Mouse (Mus musculus) MEL (cell line): ENCODE measurements around the gene Dlk2. TPM values are rescaled to one million over a fixed set of nuclear protein-coding genes. Genes with fewer than 3 reads are reported as not detected.

Experiments
- DNase-seq: peaks from one replicate; pipeline ENCODE4 v3.0.0; 2011; ENCODE audit warnings: low read depth, low spot score
- H3K27ac ChIP-seq: 2 replicates; pipeline ENCODE4 v1.5.1; 2012; ENCODE audit warnings: low read depth, mild to moderate bottlenecking, control low read depth, low read length, moderate library complexity; ENCODE audit not compliant: control insufficient read depth
- H3K27me3 ChIP-seq, 2 experiments: fragments of 150-350 bp in 1 of 2; sonication (generic) in 1 of 2; 2 replicates each; pipeline ENCODE4 v1.6.1; 2012; ENCODE audit warnings: low read length in 2 of 2, mild to moderate bottlenecking in 2 of 2, improper control_type of control experiment in 1 of 2, moderate library complexity in 1 of 2; ENCODE audit not compliant: insufficient read depth in 2 of 2, control insufficient read depth in 1 of 2
- H3K36me3 ChIP-seq, 2 experiments: 2 replicates each; pipeline ENCODE4 v1.6.1; 2012 to 2014; ENCODE audit warnings: low read length in 2 of 2, improper control_type of control experiment in 1 of 2, inconsistent platforms in 1 of 2, mild to moderate bottlenecking in 1 of 2; ENCODE audit not compliant: insufficient read depth in 2 of 2, control insufficient read depth in 1 of 2
- H3K4me1 ChIP-seq, 2 experiments: fragments of 150-350 bp in 1 of 2; sonication (generic) in 1 of 2; 2 replicates each; pipeline ENCODE4 v1.6.1; 2012; ENCODE audit warnings: low read length in 2 of 2, improper control_type of control experiment in 1 of 2, mild to moderate bottlenecking in 1 of 2; ENCODE audit not compliant: insufficient read depth in 2 of 2, control insufficient read depth in 1 of 2
- H3K4me3 ChIP-seq, 2 experiments: fragments of 150-350 bp in 1 of 2; sonication (generic) in 1 of 2; 2 replicates each; pipeline ENCODE4 v1.5.1; 2012; ENCODE audit warnings: low read depth in 2 of 2, low read length in 2 of 2, mild to moderate bottlenecking in 2 of 2, moderate library complexity in 2 of 2, control low read depth in 1 of 2, improper control_type of control experiment in 1 of 2; ENCODE audit not compliant: control insufficient read depth in 1 of 2, insufficient read depth in 1 of 2
- H3K79me2 ChIP-seq: 2 replicates; pipeline ENCODE4 v1.6.1; 2012; ENCODE audit warnings: mild to moderate bottlenecking, low read length, moderate library complexity; ENCODE audit not compliant: control insufficient read depth, poor library complexity, insufficient read depth
- H3K9ac ChIP-seq: 2 replicates; pipeline ENCODE4 v1.6.1; 2012; ENCODE audit warnings: low read depth, mild to moderate bottlenecking, control low read depth, low read length, moderate library complexity; ENCODE audit not compliant: control insufficient read depth, poor library complexity, severe bottlenecking
- H3K9me3 ChIP-seq: fragments of 150-350 bp; sonication (generic); replicated peaks from 2 replicates; pipeline ENCODE4 v1.6.1; 2012; ENCODE audit warnings: mild to moderate bottlenecking, low read length, improper control_type of control experiment, moderate library complexity; ENCODE audit not compliant: insufficient read depth
- BHLHE40 ChIP-seq: IDR thresholded peaks from 2 replicates; pipeline ENCODE4 v1.6.1; 2012; ENCODE audit warnings: low read depth, mild to moderate bottlenecking, inconsistent platforms, low read length, improper control_type of control experiment, borderline replicate concordance
- CHD1 ChIP-seq: IDR thresholded peaks from 2 replicates; pipeline ENCODE4 v1.6.1; 2012; ENCODE audit warnings: low read depth, mild to moderate bottlenecking, inconsistent platforms, low read length, improper control_type of control experiment
- CTCF ChIP-seq, 3 experiments: IDR thresholded peaks in 2 of 3; conservative IDR thresholded peaks in 1 of 3; 2 replicates each; pipeline ENCODE4 v1.5.1; 2011 to 2012; ENCODE audit warnings: low read length in 3 of 3, low read depth in 2 of 3, mild to moderate bottlenecking in 2 of 3, improper control_type of control experiment in 1 of 3, inconsistent platforms in 1 of 3, mixed read lengths in 1 of 3, moderate library complexity in 1 of 3; ENCODE audit not compliant: control insufficient read depth in 1 of 3, insufficient read depth in 1 of 3, poor library complexity in 1 of 3, severe bottlenecking in 1 of 3
- E2F4 ChIP-seq: IDR thresholded peaks from 2 replicates; pipeline ENCODE4 v1.6.1; 2011; ENCODE audit warnings: low read depth, low read length, improper control_type of control experiment, borderline replicate concordance
- ELF1 ChIP-seq: IDR thresholded peaks from 2 replicates; pipeline ENCODE4 v1.6.1; 2014; ENCODE audit warnings: low read depth, mild to moderate bottlenecking, inconsistent platforms, low read length, improper control_type of control experiment, moderate library complexity
- ETS1 ChIP-seq: IDR thresholded peaks from 2 replicates; pipeline ENCODE4 v1.6.1; 2012; ENCODE audit warnings: low read depth, mild to moderate bottlenecking, inconsistent platforms, low read length, improper control_type of control experiment, moderate library complexity
- HCFC1 ChIP-seq: IDR thresholded peaks from 2 replicates; pipeline ENCODE4 v1.6.1; 2012; ENCODE audit warnings: low read depth, mild to moderate bottlenecking, inconsistent platforms, low read length, improper control_type of control experiment, moderate library complexity
- JUND ChIP-seq: IDR thresholded peaks from 2 replicates; pipeline ENCODE4 v1.6.1; 2011; ENCODE audit warnings: low read depth, mild to moderate bottlenecking, improper control_type of control experiment, low read length
- MAFK ChIP-seq: IDR thresholded peaks from 2 replicates; pipeline ENCODE4 v1.6.1; 2011; ENCODE audit warnings: low read depth, mild to moderate bottlenecking, low read length, improper control_type of control experiment, borderline replicate concordance
- MAX ChIP-seq: IDR thresholded peaks from 2 replicates; pipeline ENCODE4 v1.6.1; 2011; ENCODE audit warnings: low read length, improper control_type of control experiment
- MXI1 ChIP-seq: IDR thresholded peaks from 2 replicates; pipeline ENCODE4 v1.6.1; 2011; ENCODE audit warnings: mild to moderate bottlenecking, low read depth, low read length, improper control_type of control experiment
- MYB ChIP-seq: IDR thresholded peaks from 2 replicates; pipeline ENCODE4 v1.6.1; 2011; ENCODE audit warnings: mild to moderate bottlenecking, low read depth, low read length, improper control_type of control experiment
- MYC ChIP-seq: IDR thresholded peaks from 2 replicates; pipeline ENCODE4 v1.6.1; 2011; ENCODE audit warnings: low read depth, mild to moderate bottlenecking, low read length, improper control_type of control experiment, moderate library complexity
- NRF1 ChIP-seq: IDR thresholded peaks from 2 replicates; pipeline ENCODE4 v1.6.1; 2014; ENCODE audit warnings: low read depth, mild to moderate bottlenecking, inconsistent platforms, low read length, improper control_type of control experiment, moderate library complexity; ENCODE audit not compliant: poor library complexity, insufficient read depth, severe bottlenecking
- POLR2A ChIP-seq, 2 experiments: IDR thresholded peaks; 2 replicates each; pipeline ENCODE4 v1.6.1; 2011 to 2012; ENCODE audit warnings: low read length in 2 of 2, mild to moderate bottlenecking in 2 of 2, control low read depth in 1 of 2, improper control_type of control experiment in 1 of 2, low read depth in 1 of 2, moderate library complexity in 1 of 2; ENCODE audit not compliant: control insufficient read depth in 1 of 2, insufficient read depth in 1 of 2, poor library complexity in 1 of 2
- POLR2AphosphoS2 ChIP-seq: IDR thresholded peaks from 2 replicates; pipeline ENCODE4 v1.6.1; 2011; ENCODE audit warnings: low read length, improper control_type of control experiment
- RAD21 ChIP-seq: IDR thresholded peaks from 2 replicates; pipeline ENCODE4 v1.6.1; 2011; ENCODE audit warnings: mild to moderate bottlenecking, low read depth, low read length, improper control_type of control experiment
- SIN3A ChIP-seq: IDR thresholded peaks from 2 replicates; pipeline ENCODE4 v1.6.1; 2012; ENCODE audit warnings: low read length, improper control_type of control experiment, inconsistent platforms
- TAL1 ChIP-seq: IDR thresholded peaks from 2 replicates; pipeline ENCODE4 v1.6.1; 2012; ENCODE audit warnings: mild to moderate bottlenecking, inconsistent platforms, low read length, moderate library complexity, mixed read lengths
- TBP ChIP-seq: IDR thresholded peaks from 2 replicates; pipeline ENCODE4 v1.8.0; 2011; ENCODE audit warnings: low read depth, low read length, improper control_type of control experiment
- TCF12 ChIP-seq: IDR thresholded peaks from 2 replicates; pipeline ENCODE4 v1.6.1; 2014; ENCODE audit warnings: low read depth, mild to moderate bottlenecking, inconsistent platforms, low read length, improper control_type of control experiment, moderate library complexity
- USF1 ChIP-seq: IDR thresholded peaks from 2 replicates; pipeline ENCODE4 v1.6.1; 2014; ENCODE audit warnings: low read depth, mild to moderate bottlenecking, inconsistent platforms, low read length, improper control_type of control experiment, moderate library complexity
- USF2 ChIP-seq, 2 experiments: IDR thresholded peaks; 2 replicates each; pipeline ENCODE4 v1.6.1; 2011 to 2012; ENCODE audit warnings: improper control_type of control experiment in 2 of 2, low read length in 2 of 2, borderline replicate concordance in 1 of 2, inconsistent platforms in 1 of 2, low read depth in 1 of 2, mild to moderate bottlenecking in 1 of 2; ENCODE audit not compliant: insufficient read depth in 1 of 2
- ZC3H11A ChIP-seq: IDR thresholded peaks from 2 replicates; pipeline ENCODE4 v1.6.1; 2012; ENCODE audit warnings: low read depth, mild to moderate bottlenecking, inconsistent platforms, low read length, improper control_type of control experiment
- ZMIZ1 ChIP-seq: IDR thresholded peaks from 2 replicates; pipeline ENCODE4 v1.6.1; 2012; ENCODE audit warnings: low read depth, mild to moderate bottlenecking, inconsistent platforms, low read length, improper control_type of control experiment, moderate library complexity
- polyA plus RNA-seq, 2 experiments: library from polyadenylated mRNA; stranded (reverse) in 1 of 2; unstranded in 1 of 2; fragments of >175 nt in 1 of 2; fragments of >200 nt in 1 of 2; gene quantifications; 2 replicates each; pipeline versions ENCODE4 v1.2.1 to v1.2.4; 2012; ENCODE audit warnings: low replicate concordance in 2 of 2, low read depth in 1 of 2; ENCODE audit not compliant: insufficient read length in 2 of 2, insufficient read depth in 1 of 2, missing spikeins in 1 of 2
- total RNA-seq: library from RNA; depleted of rRNA; stranded (reverse); fragments of 300-350 nt; gene quantifications from 2 replicates; pipeline ENCODE4 v1.2.3, GENCODE M21; 2012

The Dlk2 gene
- total and polyA plus RNA-seq, 3 experiments = 0.07 TPM; not detected in 2

DNA sequence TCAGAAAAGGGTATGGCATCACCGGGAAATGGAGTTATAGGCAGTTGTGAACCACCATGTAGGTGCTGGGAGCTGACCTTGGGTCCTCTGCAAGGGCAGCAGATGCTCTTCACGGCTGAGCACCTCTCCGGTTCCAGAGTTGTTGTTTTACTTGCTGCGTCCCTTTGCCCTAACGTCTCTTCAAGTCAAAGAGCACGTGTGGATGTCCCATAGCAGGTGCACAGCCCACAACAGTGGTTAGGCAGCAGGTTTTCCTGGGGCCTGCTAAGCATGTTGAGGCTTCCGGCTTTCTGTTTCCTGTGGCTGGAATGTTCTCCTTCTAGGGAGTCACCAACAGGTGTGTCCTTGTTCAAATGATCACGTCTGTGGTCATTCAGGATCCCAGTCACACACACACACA lies 13.3 kb upstream of the Dlk2 start:
- Histone ChIP-seq H3K36me3 (peaks cover 2 to 13% of the 10 kb centered on the region in 2 experiments), H3K9me3 (no peaks in the 10 kb centered on the region), H3K27ac (no peak overlapping the region), H3K9ac (no peak overlapping the region), H3K4me1 (peaks cover 0 to 18% of the 10 kb centered on the region in 2 experiments; a peak in 3 of 4 replicates), H3K27me3 (no peaks in the 10 kb centered on the region), H3K79me2 (peaks cover 23% of the 10 kb centered on the region), H3K4me3 (no peak overlapping the region)
- TF ChIP-seq USF2 (IDR thresholded peaks at IDR 0.05; ENCODE audit: borderline replicate concordance in 1 of 2, insufficient read depth in 1 of 2, low read depth in 1 of 2, low read length in 2 of 2) = no peak
- TF ChIP-seq CTCF (IDR thresholded peaks at IDR 0.05 in 2 of 3, conservative IDR thresholded peaks at IDR 0.05 in 1 of 3; ENCODE audit: control insufficient read depth in 1 of 3, insufficient read depth in 1 of 3, low read depth in 2 of 3, low read length in 3 of 3, poor library complexity in 1 of 3, severe bottlenecking in 1 of 3) = no peak
- no peak for TF ChIP-seq MXI1
- TF ChIP-seq MAX = no peak
- TF ChIP-seq NRF1 = no peak
- no peak for TF ChIP-seq JUND
- no peak for TF ChIP-seq POLR2A (IDR thresholded peaks at IDR 0.05; ENCODE audit: control insufficient read depth in 1 of 2, insufficient read depth in 1 of 2, low read depth in 1 of 2, low read length in 2 of 2, poor library complexity in 1 of 2)
- TF ChIP-seq ZMIZ1 = no peak
- no peak for TF ChIP-seq MAFK
- TF ChIP-seq TBP = no peak
- TF ChIP-seq RAD21 = no peak
- no peak for TF ChIP-seq MYC
- TF ChIP-seq TAL1 = no peak
- TF ChIP-seq TCF12 = no peak
- no peak for TF ChIP-seq SIN3A
- TF ChIP-seq MYB = no peak
- no peak for DNase-seq

DNA sequence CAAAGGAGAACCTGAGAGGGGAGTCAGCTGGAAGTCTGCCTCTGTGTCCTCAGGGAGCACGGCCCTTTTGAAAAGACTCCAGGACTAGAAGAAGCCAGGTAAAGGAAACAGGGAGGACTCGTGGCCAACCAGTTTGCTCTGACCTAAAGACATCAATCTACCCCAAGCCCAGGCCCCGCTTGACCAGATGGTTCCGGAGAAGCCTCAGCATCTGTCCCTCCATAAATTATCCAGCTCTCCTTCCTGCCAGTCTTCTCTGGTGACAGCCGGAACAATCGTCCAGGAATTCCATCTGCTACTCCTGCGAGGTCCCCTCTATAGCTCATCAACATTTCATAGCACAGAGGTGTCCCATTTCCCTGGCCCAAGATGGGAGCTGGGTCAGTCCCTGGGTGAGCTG lies 12.6 kb upstream of the Dlk2 start:
- Histone ChIP-seq H3K36me3 (peaks cover 2 to 13% of the 10 kb centered on the region in 2 experiments), H3K4me3 (no peak overlapping the region), H3K27ac (no peak overlapping the region), H3K9ac (no peak overlapping the region), H3K27me3 (no peaks in the 10 kb centered on the region), H3K9me3 (no peaks in the 10 kb centered on the region), H3K4me1 (peaks cover 0 to 18% of the 10 kb centered on the region in 2 experiments; a peak in 3 of 4 replicates), H3K79me2 (peaks cover 23% of the 10 kb centered on the region)
- no peak for TF ChIP-seq E2F4
- TF ChIP-seq MAFK = no peak
- TF ChIP-seq ETS1 = no peak
- TF ChIP-seq HCFC1 = no peak
- no peak for TF ChIP-seq BHLHE40
- no peak for TF ChIP-seq TCF12
- TF ChIP-seq USF1 = no peak
- TF ChIP-seq ELF1 = no peak
- TF ChIP-seq ZC3H11A = no peak
- TF ChIP-seq CHD1 = no peak
- TF ChIP-seq POLR2AphosphoS2 = no peak
- no peak for TF ChIP-seq CTCF (IDR thresholded peaks at IDR 0.05 in 2 of 3, conservative IDR thresholded peaks at IDR 0.05 in 1 of 3; ENCODE audit: control insufficient read depth in 1 of 3, insufficient read depth in 1 of 3, low read depth in 2 of 3, low read length in 3 of 3, poor library complexity in 1 of 3, severe bottlenecking in 1 of 3)
- no peak for TF ChIP-seq TAL1
- TF ChIP-seq MYB = no peak
- DNase-seq = no peak
